Mouse (Mus musculus) embryonic facial prominence, embryonic 15.5 days (tissue): ENCODE measurements around the gene Dusp1. TPM values are rescaled to one million over a fixed set of nuclear protein-coding genes. Genes with fewer than 3 reads are reported as not detected.

Source experiments
- ATAC-seq: fragments of 200-750 bp; cut with Nextera tagmentation; 2 replicates; pipeline ENCODE4 v1.8.0; 2017; ENCODE audit warnings: low read depth, moderate TSS enrichment; ENCODE audit not compliant: insufficient number of reproducible peaks, low FRiP score, low TSS enrichment
- H3K27ac ChIP-seq: fragments of 300-500 bp; sonication (generic); replicated peaks from 2 replicates; pipeline ENCODE4 v1.5.1; 2015; ENCODE audit warnings: mild to moderate bottlenecking, inconsistent platforms
- H3K27me3 ChIP-seq: fragments of 300-500 bp; sonication (generic); 2 replicates; pipeline ENCODE4 v1.6.1; 2015; ENCODE audit warnings: inconsistent platforms
- H3K36me3 ChIP-seq: fragments of 300-500 bp; sonication (generic); 2 replicates; pipeline ENCODE4 v1.6.1; 2015; ENCODE audit warnings: mild to moderate bottlenecking, inconsistent platforms
- H3K4me1 ChIP-seq: fragments of 300-500 bp; sonication (generic); 2 replicates; pipeline ENCODE4 v1.6.1; 2015; ENCODE audit warnings: inconsistent platforms
- H3K4me2 ChIP-seq: fragments of 300-500 bp; sonication (generic); replicated peaks from 2 replicates; pipeline ENCODE4 v1.6.1; 2015; ENCODE audit warnings: mild to moderate bottlenecking, inconsistent platforms
- H3K4me3 ChIP-seq: fragments of 300-500 bp; sonication (generic); replicated peaks from 2 replicates; pipeline ENCODE4 v1.5.1; 2015; ENCODE audit warnings: mild to moderate bottlenecking, inconsistent platforms
- H3K9ac ChIP-seq: fragments of 300-500 bp; sonication (generic); 2 replicates; pipeline ENCODE4 v1.6.1; 2015; ENCODE audit warnings: inconsistent platforms
- H3K9me3 ChIP-seq: fragments of 300-500 bp; sonication (generic); replicated peaks from 2 replicates; pipeline ENCODE4 v1.6.1; 2016; ENCODE audit warnings: inconsistent platforms
- WGBS: fragments of 180-500 bp; shearing (Covaris S2); methylation state at CpG from one replicate; pipeline ENCODE4 v1.1.7; 2015; 5-methylcytosine and 5-hydroxymethylcytosine counted together
- polyA plus RNA-seq: library from polyadenylated mRNA; unstranded; fragments of >200 nt; fragmentation: Nextera tagmentation; extraction: Ambion mirVana; gene quantifications from 2 replicates; pipeline ENCODE4 v1.2.1, GENCODE M21; 2015

Gene Dusp1
- polyA plus RNA-seq, 1 experiment from 2014 or later, result 33.3 TPM

DNA sequence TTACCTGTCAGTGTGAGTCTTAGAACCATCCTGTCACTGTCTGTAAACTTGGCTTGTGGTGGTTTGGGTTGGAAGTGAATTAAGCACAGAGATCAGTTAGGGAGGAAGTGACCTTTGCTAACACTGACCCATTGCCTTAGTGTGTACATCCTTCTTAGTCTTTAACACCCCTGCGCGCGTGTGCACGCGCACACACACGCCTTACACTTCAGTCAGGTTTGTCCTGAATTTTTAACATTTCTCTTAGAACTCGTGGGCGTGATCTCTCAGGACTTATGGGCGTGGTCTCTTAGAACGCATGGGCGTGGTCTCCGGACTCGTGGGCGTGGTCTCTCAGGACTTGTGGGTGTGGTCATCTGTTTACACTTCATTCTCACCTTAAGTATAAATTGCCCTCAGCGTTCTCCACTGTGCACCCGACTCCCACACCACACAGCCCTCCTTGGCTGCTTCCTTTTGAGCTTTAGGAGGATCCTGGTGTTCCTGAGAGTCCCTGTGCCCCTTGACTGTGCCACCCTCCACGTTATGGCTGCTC, 39.1 kb upstream of the Dusp1 start:
- H3K9ac ChIP-seq, result no peak overlapping the region
- no peaks in the 10 kb centered on the region for H3K27me3 ChIP-seq
- H3K27ac ChIP-seq, result peak overlapping the region; percentile 71; the same call in 1 of the 2 replicates
- WGBS, result 66% methylated on average over 17 of the region's 17 CpGs
- H3K9me3 ChIP-seq, result no peaks in the 10 kb centered on the region
- peaks cover 48% of the 10 kb centered on the region for H3K4me1 ChIP-seq
- H3K36me3 ChIP-seq, result no peaks in the 10 kb centered on the region; the same call in 1 of the 2 replicates
- no peak overlapping the region for H3K4me3 ChIP-seq
- no peak for ATAC-seq
- no peak overlapping the region for H3K4me2 ChIP-seq

DNA sequence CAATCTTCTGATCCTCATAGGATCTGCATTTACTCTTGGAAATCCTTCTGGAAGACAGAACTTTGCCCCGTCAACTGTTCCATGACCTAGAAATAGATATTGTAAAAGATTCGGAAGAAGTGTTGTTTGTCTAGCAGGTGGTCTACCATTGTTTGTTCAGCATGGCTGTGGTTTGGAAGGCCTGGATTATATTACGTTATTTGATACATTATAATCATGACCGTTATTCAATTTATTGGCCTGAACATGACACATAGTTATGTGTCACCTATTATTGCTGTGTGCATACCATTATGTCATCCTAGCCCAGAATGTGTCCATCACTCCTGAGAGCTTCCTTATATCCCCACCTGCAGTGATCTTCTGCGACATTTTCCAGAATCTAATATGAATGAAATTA, 36.9 kb upstream of the Dusp1 start:
- H3K36me3 ChIP-seq, result no peaks in the 10 kb centered on the region; the same call in 1 of the 2 replicates
- no peak overlapping the region for H3K27ac ChIP-seq
- H3K27me3 ChIP-seq, result no peaks in the 10 kb centered on the region
- H3K4me2 ChIP-seq, result no peak overlapping the region
- ATAC-seq, result no peak
- H3K9ac ChIP-seq, result no peak overlapping the region
- no peak overlapping the region for H3K4me3 ChIP-seq
- WGBS, result 85% methylated on average over 5 of the region's 5 CpGs
- peaks cover 62% of the 10 kb centered on the region for H3K4me1 ChIP-seq
- no peaks in the 10 kb centered on the region for H3K9me3 ChIP-seq

DNA sequence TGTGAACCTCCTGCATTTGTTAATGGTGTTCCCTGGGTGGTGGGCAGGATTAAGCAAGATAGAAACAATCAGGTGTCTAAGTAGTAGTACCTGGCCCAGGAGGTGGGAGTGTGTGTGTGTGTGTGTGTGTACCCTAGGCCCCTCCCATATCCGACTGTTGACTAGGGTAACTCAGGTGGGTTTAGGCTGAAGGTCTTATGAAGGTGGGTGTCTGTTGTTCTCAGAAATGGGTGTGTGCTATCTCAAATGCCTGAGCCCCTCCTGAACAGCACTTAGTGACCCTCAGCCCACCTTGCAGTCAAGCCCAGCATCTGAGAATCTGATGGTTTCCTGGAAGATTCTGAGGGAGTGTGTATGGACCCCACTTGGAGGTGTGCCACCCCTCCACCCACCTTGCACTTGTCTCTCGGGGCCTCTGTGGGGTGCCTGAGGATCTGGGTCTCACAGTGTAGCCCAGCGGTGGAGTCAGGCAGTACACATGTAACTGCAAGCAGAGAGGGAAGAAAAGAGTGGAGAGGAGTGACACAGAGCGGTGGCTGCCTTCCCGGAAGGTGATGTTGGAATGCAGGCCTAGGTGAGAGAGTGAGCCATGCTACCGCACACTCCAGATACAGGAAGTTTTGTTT, 35.0 kb upstream of the Dusp1 start:
- 75% methylated on average over 6 of the region's 6 CpGs for WGBS
- Histone ChIP-seq H3K9ac (no peak overlapping the region), H3K4me3 (no peak overlapping the region), H3K9me3 (no peaks in the 10 kb centered on the region), H3K27me3 (no peaks in the 10 kb centered on the region), H3K4me2 (no peak overlapping the region), H3K27ac (peak overlapping the region; percentile 86), H3K4me1 (peaks cover 46% of the 10 kb centered on the region), H3K36me3 (peaks cover 5% of the 10 kb centered on the region; the same call in 1 of the 2 replicates)
- no peak for ATAC-seq

DNA sequence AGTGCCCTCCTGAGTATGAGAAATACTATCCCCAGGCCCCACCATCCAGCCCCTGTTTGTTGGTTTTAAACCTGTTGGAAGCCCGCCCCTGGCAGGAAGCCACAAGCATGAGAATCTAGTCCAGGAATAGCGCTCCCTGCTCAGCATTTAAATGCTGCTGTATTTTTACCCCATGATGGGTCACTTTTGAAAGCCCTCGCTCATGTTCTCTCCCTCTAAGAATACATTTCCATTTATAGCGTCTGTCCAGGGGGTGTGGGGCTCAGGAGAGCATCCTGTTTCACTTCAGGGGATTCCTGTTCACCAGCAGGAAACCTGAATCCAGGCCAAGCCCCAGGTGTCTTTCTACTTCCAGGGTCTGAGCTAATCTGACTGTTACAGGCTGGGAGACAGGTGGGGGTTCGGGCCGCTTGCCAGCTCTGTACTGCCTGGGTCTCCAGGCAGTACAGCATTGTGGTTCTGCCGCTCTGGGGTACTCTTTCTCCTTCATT, 34.3 kb upstream of the Dusp1 start:
- ATAC-seq, result peak; percentile 74
- peaks cover 38% of the 10 kb centered on the region for H3K4me1 ChIP-seq
- H3K9me3 ChIP-seq, result no peaks in the 10 kb centered on the region
- no peaks in the 10 kb centered on the region for H3K27me3 ChIP-seq
- H3K36me3 ChIP-seq, result peaks cover 5% of the 10 kb centered on the region; the same call in 1 of the 2 replicates
- H3K4me2 ChIP-seq, result peak overlapping the region; percentile 6; the same call in 1 of the 2 replicates
- no peak overlapping the region for H3K4me3 ChIP-seq
- no peak overlapping the region for H3K9ac ChIP-seq
- 28% methylated on average over 7 of the region's 7 CpGs for WGBS
- peak overlapping the region; percentile 86 for H3K27ac ChIP-seq

DNA sequence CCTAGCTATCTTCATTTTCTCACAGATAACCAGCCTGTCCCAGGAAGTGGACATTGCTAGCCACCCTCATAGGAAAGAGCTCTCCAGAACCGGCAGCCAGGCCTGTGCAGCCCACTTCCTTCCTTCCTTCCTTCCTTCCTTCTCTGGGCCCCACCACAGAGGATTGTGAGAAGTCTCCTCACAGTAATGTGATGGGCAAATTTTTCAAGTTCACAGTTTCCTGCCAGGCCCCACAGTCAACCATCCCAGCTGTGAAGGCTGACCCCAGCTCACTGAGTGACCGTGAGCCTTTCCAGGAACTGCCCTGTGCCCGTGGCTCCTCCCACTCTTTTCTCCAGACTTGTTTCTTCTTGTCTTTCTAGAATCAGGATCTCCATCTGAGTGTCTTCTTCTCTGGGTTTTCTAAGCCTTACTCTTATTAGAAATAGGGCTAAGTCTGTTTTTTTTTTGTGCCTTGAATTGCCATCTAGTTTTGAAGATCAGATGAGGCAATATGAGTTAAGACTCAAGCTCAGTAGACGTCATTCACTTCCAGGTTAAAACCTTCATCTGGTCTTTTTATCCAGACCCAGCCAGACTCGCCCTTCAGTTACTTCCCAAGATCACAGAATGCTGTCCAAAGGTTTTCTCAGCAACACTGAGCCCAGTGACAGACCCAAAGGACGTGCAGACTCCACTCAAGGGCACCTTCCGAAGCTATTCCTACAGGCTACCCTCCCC, 33.7 kb upstream of the Dusp1 start:
- Histone ChIP-seq H3K9ac (no peak overlapping the region), H3K4me2 (peak overlapping the region; percentile 6; the same call in 1 of the 2 replicates), H3K27me3 (no peaks in the 10 kb centered on the region), H3K4me1 (peaks cover 35% of the 10 kb centered on the region), H3K4me3 (no peak overlapping the region), H3K27ac (peak overlapping the region; percentile 86), H3K9me3 (no peaks in the 10 kb centered on the region), H3K36me3 (peaks cover 10% of the 10 kb centered on the region; the same call in 1 of the 2 replicates)
- 43% methylated on average over 7 of the region's 7 CpGs for WGBS
- no peak; the same call in 1 of the 2 replicates for ATAC-seq

DNA sequence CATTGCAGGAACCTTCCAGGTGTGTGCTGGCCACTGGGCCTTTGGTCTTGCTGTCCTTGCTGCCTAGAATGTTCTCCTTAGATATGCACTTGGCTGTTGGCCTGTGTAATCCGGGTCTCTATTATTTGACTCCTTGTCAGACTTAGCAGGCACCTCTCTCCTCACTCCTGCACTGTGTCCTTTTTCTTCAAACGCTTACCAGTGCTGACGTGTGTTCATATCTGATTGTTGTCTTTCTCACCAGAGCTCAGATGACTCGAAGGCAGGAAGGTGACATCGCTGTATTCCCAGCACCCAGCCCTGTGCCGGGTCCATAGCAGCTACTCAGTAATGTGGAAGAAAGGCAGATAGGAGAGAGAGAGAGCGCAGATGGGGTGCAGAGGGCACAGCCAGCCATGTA, 33.0 kb upstream of the Dusp1 start:
- H3K27ac ChIP-seq, result peak overlapping the region; percentile 86
- WGBS, result 86% methylated on average over 7 of the region's 7 CpGs

DNA sequence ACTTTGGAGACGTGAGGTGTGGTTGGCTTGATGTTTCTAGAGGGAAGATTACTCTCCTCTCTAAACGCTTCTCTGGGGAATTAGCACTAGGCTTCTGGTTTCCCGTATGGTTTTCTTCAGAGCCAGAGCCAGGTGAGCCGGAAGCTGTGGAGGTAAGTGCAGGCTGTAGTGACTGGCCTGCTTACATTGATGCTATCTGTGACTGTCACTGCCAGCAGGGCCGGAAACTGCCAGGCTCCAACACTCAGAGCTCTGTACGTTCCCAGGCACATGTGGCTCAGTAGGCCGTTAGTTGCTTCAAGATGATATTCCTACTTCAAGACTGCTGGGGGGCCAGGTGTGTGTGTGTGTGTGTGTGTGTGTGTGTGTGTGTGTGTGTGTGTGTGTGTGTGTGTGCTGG, 32.2 kb upstream of the Dusp1 start:
- Histone ChIP-seq H3K4me2 (no peak overlapping the region), H3K27me3 (no peaks in the 10 kb centered on the region), H3K36me3 (peaks cover 12% of the 10 kb centered on the region; the same call in 1 of the 2 replicates), H3K9ac (no peak overlapping the region), H3K4me3 (no peak overlapping the region), H3K9me3 (no peaks in the 10 kb centered on the region), H3K4me1 (peaks cover 31% of the 10 kb centered on the region), H3K27ac (no peak overlapping the region)
- no peak for ATAC-seq
- 78% methylated on average over 7 of the region's 7 CpGs for WGBS

More for the DNA sequence above, 33.0 kb upstream of the Dusp1 start:
- no peaks in the 10 kb centered on the region for H3K27me3 ChIP-seq
- peaks cover 12% of the 10 kb centered on the region; the same call in 1 of the 2 replicates for H3K36me3 ChIP-seq
- no peak overlapping the region for H3K4me2 ChIP-seq
- H3K9ac ChIP-seq, result no peak overlapping the region
- no peak overlapping the region for H3K4me3 ChIP-seq
- peaks cover 33% of the 10 kb centered on the region for H3K4me1 ChIP-seq
- ATAC-seq, result no peak
- H3K9me3 ChIP-seq, result no peaks in the 10 kb centered on the region

DNA sequence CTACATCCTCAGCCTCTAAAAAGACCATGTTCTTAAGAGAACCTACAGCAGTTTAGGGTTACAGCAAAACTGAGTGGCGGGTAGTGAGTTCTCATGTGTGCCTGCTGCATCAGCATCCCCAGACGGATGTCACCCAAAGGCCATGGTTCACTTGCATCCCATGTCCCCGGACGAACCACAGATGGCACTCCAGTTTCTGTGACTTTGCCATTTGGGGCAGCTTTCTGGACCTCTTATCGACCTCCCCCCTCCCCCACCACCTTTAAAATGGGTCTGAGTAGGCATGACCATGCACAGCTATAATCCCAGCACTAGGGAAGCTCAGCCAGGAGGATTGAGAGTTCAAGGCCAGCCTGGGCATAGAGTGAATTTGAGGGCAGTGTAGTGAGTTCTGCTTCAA, 31.3 kb upstream of the Dusp1 start:
- ATAC-seq, result no peak
- no peak overlapping the region for H3K4me2 ChIP-seq
- no peaks in the 10 kb centered on the region for H3K9me3 ChIP-seq
- H3K4me1 ChIP-seq, result peaks cover 28% of the 10 kb centered on the region
- H3K4me3 ChIP-seq, result no peak overlapping the region
- H3K9ac ChIP-seq, result no peak overlapping the region
- H3K27ac ChIP-seq, result no peak overlapping the region
- WGBS, result 96% methylated on average over 5 of the region's 5 CpGs
- H3K36me3 ChIP-seq, result peaks cover 13% of the 10 kb centered on the region; the same call in 1 of the 2 replicates
- H3K27me3 ChIP-seq, result no peaks in the 10 kb centered on the region

DNA sequence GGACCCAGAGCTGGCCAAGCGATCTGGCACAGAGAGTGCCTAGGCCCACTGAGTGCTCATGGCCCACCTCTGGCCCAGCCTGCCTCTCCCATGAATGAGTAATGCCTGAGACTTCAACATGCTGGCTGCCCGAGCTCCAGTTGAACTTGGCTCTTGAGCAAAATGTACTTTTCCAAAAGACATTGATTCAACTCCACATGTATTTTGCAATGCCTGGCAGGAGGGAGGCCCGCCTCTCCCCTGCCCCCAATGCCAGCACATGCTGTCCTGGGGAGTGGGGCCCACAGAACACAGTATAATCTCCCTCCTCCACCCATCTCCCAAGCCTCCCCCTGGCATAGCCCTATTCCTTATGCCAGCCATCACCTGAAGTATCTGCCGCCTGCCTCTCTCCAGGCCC, 30.6 kb upstream of the Dusp1 start:
- Histone ChIP-seq H3K27me3 (no peaks in the 10 kb centered on the region), H3K4me3 (no peak overlapping the region), H3K4me1 (peaks cover 28% of the 10 kb centered on the region), H3K9ac (no peak overlapping the region), H3K4me2 (no peak overlapping the region), H3K36me3 (peaks cover 18% of the 10 kb centered on the region; the same call in 1 of the 2 replicates), H3K27ac (no peak overlapping the region), H3K9me3 (no peaks in the 10 kb centered on the region)
- no peak for ATAC-seq
- WGBS, result 82% methylated on average over 4 of the region's 4 CpGs

DNA sequence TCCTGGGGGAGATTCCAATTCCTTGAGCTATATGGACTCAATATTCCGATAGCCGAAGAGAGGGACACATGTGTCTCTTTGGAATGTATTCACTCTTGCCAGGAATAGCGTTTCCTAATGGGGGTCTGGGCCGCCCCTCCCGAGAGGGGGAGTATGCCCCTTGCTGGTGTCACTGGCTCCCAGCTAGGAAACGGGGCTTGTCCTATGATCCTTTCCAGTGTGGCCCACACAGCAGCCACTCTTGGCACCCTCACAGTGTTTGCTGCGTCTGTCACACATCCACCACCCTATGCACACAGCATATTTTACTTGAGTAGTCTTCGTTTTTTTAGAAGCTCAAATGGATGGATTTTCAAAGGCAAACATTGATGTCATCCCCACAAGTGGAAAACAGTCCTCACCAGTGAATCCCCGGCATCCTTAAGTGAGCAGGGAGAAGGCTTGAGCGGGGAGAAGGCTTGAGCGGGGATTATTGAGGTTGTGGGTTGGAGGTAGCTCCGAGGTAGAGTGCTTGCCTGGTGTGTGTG, 26.1 kb upstream of the Dusp1 start:
- WGBS, result 78% methylated on average over 12 of the region's 12 CpGs
- Histone ChIP-seq H3K27ac (no peak overlapping the region; the same call in 1 of the 2 replicates), H3K9ac (no peak overlapping the region)

DNA sequence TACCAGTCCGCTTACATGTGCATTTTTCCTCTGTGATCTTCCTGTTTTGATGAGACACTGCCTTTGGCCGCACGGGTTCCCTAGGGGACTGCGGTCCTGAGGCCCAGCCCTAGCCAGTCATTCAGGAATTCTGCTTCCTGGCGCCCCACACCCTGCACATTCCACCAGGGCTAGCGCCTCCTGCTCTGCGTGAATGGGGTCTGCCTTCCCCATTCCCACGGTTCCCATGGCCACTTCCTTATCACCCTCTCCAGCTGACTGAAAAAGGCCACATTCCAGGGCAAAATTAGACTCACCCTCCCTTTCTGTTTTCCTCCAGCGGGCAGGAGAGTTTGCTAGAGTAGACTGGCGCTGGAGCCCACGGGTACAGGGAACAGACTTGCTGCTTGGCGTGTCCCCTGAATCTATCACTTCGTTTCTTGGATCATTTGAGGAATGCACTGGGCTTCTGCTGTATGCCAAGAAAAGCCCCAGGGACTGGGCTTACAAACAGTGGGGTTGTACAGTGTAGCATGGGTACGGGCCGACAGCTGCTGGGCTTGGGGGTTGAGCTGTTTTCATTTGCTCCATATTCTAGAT, 22.7 kb upstream of the Dusp1 start:
- peak; percentile 84 for ATAC-seq
- Histone ChIP-seq H3K36me3 (peaks cover 11% of the 10 kb centered on the region), H3K27ac (peak overlapping the region; percentile 75), H3K9ac (no peak overlapping the region), H3K4me3 (no peak overlapping the region), H3K4me2 (peak overlapping the region; percentile 4; the same call in 1 of the 2 replicates), H3K4me1 (peaks cover 37% of the 10 kb centered on the region), H3K9me3 (no peaks in the 10 kb centered on the region), H3K27me3 (no peaks in the 10 kb centered on the region)
- 48% methylated on average over 15 of the region's 15 CpGs for WGBS

More for the DNA sequence above, 26.1 kb upstream of the Dusp1 start:
- H3K4me1 ChIP-seq, result peaks cover 22% of the 10 kb centered on the region
- H3K4me3 ChIP-seq, result no peak overlapping the region
- H3K27me3 ChIP-seq, result no peaks in the 10 kb centered on the region
- no peaks in the 10 kb centered on the region for H3K9me3 ChIP-seq
- no peak overlapping the region for H3K4me2 ChIP-seq
- no peak for ATAC-seq
- H3K36me3 ChIP-seq, result peaks cover 21% of the 10 kb centered on the region
